Mouse (Mus musculus) midbrain, embryonic 13.5 days (tissue): Measurements from ENCODE around the gene P2ry10. TPM values are rescaled to one million over a fixed set of nuclear protein-coding genes. Genes with fewer than 3 reads are reported as not detected.
"Not testable (repeated sequence)": the region's sequence is repeated elsewhere in the genome, so short reads cannot be mapped to it uniquely, and the experiment has no call there.

Source experiments
- ATAC-seq: fragments of 200-750 bp; cut with Nextera tagmentation; 2 replicates; pipeline ENCODE4 v1.8.0; 2017; ENCODE audit warnings: mild to moderate bottlenecking, moderate TSS enrichment, moderate library complexity
- H3K27ac ChIP-seq: fragments of 300-500 bp; sonication (generic); 2 replicates; pipeline ENCODE4 v1.5.1; 2015; ENCODE audit warnings: inconsistent platforms, mild to moderate bottlenecking, moderate library complexity
- H3K27me3 ChIP-seq: fragments of 300-500 bp; sonication (generic); 2 replicates; pipeline ENCODE4 v1.6.1; 2015; ENCODE audit warnings: mild to moderate bottlenecking, inconsistent platforms
- H3K36me3 ChIP-seq: fragments of 300-500 bp; sonication (generic); 2 replicates; pipeline ENCODE4 v1.6.1; 2015; ENCODE audit warnings: mild to moderate bottlenecking, inconsistent platforms
- H3K4me1 ChIP-seq: fragments of 300-500 bp; sonication (generic); replicated peaks from 2 replicates; pipeline ENCODE4 v1.6.1; 2015; ENCODE audit warnings: inconsistent platforms
- H3K4me2 ChIP-seq: fragments of 300-500 bp; sonication (generic); replicated peaks from 2 replicates; pipeline ENCODE4 v1.6.1; 2015; ENCODE audit warnings: moderate library complexity, mild to moderate bottlenecking, inconsistent platforms
- H3K4me3 ChIP-seq: fragments of 300-500 bp; sonication (generic); replicated peaks from 2 replicates; pipeline ENCODE4 v1.5.1; 2015; ENCODE audit warnings: mild to moderate bottlenecking, inconsistent platforms
- H3K9ac ChIP-seq: fragments of 300-500 bp; sonication (generic); replicated peaks from 2 replicates; pipeline ENCODE4 v1.6.1; 2015; ENCODE audit warnings: mild to moderate bottlenecking, inconsistent platforms
- H3K9me3 ChIP-seq: fragments of 300-500 bp; sonication (generic); 2 replicates; pipeline ENCODE4 v1.6.1; 2016; ENCODE audit warnings: mild to moderate bottlenecking, inconsistent platforms
- WGBS: fragments of 180-500 bp; shearing (Covaris S2); methylation state at CpG from one replicate; pipeline ENCODE4 v1.1.7; 2015; 5-methylcytosine and 5-hydroxymethylcytosine counted together
- polyA plus RNA-seq: library from polyadenylated mRNA; unstranded; fragments of >200 nt; fragmentation: Nextera tagmentation; extraction: Ambion mirVana; gene quantifications from 2 replicates; pipeline ENCODE4 v1.2.1, GENCODE M21; 2015

The P2ry10 gene
- not detected in 2 replicates for polyA plus RNA-seq

DNA sequence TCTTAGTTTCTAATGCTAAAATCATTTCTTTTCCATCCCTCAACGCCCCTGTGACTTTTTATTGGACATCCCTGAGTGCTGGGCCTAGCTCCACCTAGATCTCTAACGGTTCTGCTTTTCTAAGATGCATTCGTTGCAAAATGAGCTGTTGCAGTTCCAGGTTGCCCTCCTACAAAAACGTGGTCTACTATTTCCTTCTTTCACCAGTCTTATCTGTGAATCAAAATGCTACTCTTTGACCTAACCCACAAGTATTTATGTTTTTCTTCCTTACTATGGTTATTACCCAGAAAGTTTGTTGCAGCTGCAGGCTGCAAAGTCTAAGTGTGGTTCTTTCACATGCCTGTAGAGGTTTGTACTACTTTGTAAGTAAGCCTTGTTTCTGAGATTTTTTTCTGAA lies at the start of gene P2ry10:
TSS of gene P2ry10 (plus strand) at position 316 of the 400 bp plus-strand sequence.
- H3K36me3 ChIP-seq, result no peaks in the 10 kb centered on the region
- no peaks in the 10 kb centered on the region; the same call in 1 of the 2 replicates for H3K27me3 ChIP-seq
- no peak within 1 kb of the TSS for H3K4me2 ChIP-seq
- no peak within 1 kb of the TSS for H3K9ac ChIP-seq
- WGBS, result 63% methylated on average over 4 of the region's 4 CpGs
- no peaks in the 10 kb centered on the region for H3K4me1 ChIP-seq
- no peak within 1 kb of the TSS for H3K4me3 ChIP-seq
- no peak within 1 kb of the TSS for H3K27ac ChIP-seq
- no peak for ATAC-seq
- no peaks in the 10 kb centered on the region for H3K9me3 ChIP-seq

DNA sequence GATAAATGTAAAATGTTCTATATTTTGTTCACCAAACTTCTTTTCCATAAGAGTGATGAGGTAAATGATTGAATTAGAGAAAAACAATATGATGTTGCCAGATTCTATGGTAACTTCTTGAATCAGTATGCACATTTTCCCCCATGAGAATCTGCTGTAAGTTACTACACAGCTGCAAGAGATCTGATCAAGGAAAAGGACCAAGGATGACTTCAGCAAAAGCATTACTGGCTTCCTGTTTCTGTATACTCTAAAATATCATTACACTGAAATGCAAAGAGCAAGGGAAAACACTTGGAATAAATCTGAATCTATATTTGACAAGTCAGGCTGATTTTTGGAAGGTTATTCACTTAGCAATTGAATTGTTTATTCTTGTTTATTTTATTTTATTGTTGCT lies 49.1 kb upstream of the P2ry10 start:
- no peak overlapping the region for H3K27ac ChIP-seq
- ATAC-seq, result no peak
- H3K4me1 ChIP-seq, result no peaks in the 10 kb centered on the region
- H3K9me3 ChIP-seq, result no peaks in the 10 kb centered on the region
- no peak overlapping the region for H3K9ac ChIP-seq
- H3K27me3 ChIP-seq, result no peaks in the 10 kb centered on the region
- H3K4me3 ChIP-seq, result no peak overlapping the region
- no peak overlapping the region for H3K4me2 ChIP-seq
- H3K36me3 ChIP-seq, result no peaks in the 10 kb centered on the region

DNA sequence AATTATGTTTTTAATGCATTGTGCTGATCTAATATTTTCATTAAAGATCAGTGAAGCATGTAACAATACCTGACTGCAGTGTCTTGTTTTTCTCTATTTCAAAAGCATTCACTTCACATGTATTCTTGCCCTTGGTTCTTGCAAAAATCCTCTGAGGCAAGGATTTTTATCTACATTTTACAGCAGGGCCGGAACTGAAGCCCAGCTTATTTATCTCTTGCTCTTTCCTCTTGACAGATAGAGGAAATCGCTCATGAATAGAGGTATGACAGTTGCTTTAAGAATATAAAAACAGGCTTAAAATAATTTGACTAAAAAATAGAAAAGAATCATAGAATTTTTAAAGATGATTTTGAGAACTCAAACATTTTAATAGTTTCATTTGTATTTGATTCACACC lies 48.7 kb upstream of the P2ry10 start:
- no peaks in the 10 kb centered on the region for H3K9me3 ChIP-seq
- H3K4me1 ChIP-seq, result no peaks in the 10 kb centered on the region
- ATAC-seq, result no peak
- no peak overlapping the region for H3K27ac ChIP-seq
- H3K9ac ChIP-seq, result no peak overlapping the region
- H3K36me3 ChIP-seq, result no peaks in the 10 kb centered on the region
- H3K4me3 ChIP-seq, result no peak overlapping the region
- H3K4me2 ChIP-seq, result no peak overlapping the region
- WGBS, result 68% methylated on average over 2 of the region's 2 CpGs
- H3K27me3 ChIP-seq, result no peaks in the 10 kb centered on the region

DNA sequence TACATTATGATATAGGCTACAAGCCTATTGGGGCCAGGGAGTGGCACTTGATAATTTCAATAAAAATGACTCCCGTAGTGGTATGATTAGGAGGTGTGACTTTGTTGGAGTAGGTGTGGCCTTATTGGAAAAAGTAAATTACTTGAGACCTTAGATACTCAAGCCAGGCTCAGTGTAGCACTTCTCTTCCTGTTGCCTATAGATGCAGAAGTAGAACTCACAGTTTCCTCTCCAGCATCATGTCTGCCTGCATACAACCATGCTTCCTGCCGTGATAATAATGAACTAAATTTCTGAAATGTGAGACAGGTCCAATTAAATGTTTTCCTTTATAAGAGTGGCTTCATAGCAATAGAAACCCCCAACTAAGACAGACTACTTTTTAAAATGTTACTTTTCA lies 45.9 kb upstream of the P2ry10 start:
- H3K4me3 ChIP-seq, result no peak overlapping the region
- no peaks in the 10 kb centered on the region for H3K27me3 ChIP-seq
- no peaks in the 10 kb centered on the region for H3K9me3 ChIP-seq
- H3K27ac ChIP-seq, result no peak overlapping the region
- H3K36me3 ChIP-seq, result no peaks in the 10 kb centered on the region
- no peak overlapping the region for H3K4me2 ChIP-seq
- H3K4me1 ChIP-seq, result no peaks in the 10 kb centered on the region
- H3K9ac ChIP-seq, result no peak overlapping the region
- 87% methylated on average over 2 of the region's 2 CpGs for WGBS
- no peak for ATAC-seq

DNA sequence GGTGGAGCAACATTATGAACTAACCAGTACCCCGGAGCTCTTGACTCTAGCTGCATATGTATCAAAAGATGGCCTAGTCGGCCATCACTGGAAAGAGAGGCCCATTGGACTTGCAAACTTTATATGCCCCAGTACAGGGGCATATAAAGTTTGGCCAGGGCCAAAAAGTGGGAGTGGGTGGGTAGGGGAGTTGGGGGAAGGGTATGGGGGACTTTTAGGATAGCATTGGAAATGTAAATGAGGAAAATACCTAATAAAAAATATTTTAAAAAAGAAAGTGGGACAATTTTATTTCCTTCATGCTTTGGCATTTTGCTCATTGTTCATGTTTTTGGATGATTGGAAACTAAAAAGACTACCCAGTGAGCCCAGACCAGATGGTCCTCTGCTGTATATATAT lies 4.9 kb upstream of the P2ry10 start:
- not testable (repeated sequence) for H3K27me3 ChIP-seq, H3K9ac ChIP-seq, H3K9me3 ChIP-seq, H3K27ac ChIP-seq, H3K4me1 ChIP-seq, ATAC-seq, H3K36me3 ChIP-seq, H3K4me3 ChIP-seq, H3K4me2 ChIP-seq
- 93% methylated on average over 2 of the region's 2 CpGs for WGBS

DNA sequence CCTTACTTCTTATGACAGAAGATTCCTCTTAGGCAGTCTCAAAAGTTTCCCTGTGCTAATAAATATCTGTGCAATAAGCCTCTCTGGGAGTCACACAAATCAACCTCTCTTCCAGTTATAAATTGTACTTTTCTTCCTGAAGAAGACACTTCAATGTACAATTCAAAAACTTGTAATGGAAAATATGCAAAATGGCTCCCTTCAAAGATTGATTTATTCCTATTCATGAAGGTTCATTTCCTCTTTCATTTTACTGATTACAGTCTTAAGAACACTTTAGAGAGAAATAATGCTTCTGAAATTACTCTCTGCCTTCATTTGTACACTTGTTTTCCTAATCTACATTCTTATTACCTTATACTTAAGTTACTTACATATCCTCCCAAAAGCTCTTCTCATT lies 4.0 kb upstream of the P2ry10 start:
- H3K27ac ChIP-seq, result no peak overlapping the region
- ATAC-seq, result no peak
- H3K9me3 ChIP-seq, result no peaks in the 10 kb centered on the region
- no peaks in the 10 kb centered on the region; the same call in 1 of the 2 replicates for H3K27me3 ChIP-seq
- H3K36me3 ChIP-seq, result no peaks in the 10 kb centered on the region
- H3K9ac ChIP-seq, result no peak overlapping the region
- no peak overlapping the region for H3K4me2 ChIP-seq
- H3K4me3 ChIP-seq, result no peak overlapping the region
- H3K4me1 ChIP-seq, result no peaks in the 10 kb centered on the region

DNA sequence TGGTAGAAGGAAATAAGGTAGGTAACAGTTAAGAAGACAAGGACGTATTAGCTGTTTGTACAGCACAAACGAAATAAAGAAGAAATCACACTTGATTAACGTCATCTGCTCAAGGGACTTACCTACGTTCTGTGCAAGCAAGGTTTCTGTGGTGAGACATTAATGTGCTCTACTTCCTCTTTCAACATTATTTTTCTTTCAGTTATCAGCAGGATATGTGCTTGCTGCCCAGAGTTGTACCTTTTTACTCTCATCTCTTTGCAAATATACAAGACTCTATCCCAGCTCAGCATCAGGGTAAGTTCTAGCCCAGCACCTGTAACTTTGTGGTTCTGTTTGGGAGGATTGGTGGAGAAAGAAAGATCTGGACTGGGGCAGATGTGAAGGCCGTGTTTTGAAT lies 839 bp downstream of the P2ry10 start:
- ATAC-seq, result no peak
- WGBS, result 85% methylated on average over 5 of the region's 5 CpGs
- Histone ChIP-seq H3K36me3 (no peaks in the 10 kb centered on the region), H3K4me2 (no peak overlapping the region), H3K9me3 (no peaks in the 10 kb centered on the region), H3K27ac (no peak overlapping the region), H3K27me3 (no peaks in the 10 kb centered on the region; the same call in 1 of the 2 replicates), H3K9ac (no peak overlapping the region), H3K4me3 (no peak overlapping the region), H3K4me1 (no peaks in the 10 kb centered on the region)

DNA sequence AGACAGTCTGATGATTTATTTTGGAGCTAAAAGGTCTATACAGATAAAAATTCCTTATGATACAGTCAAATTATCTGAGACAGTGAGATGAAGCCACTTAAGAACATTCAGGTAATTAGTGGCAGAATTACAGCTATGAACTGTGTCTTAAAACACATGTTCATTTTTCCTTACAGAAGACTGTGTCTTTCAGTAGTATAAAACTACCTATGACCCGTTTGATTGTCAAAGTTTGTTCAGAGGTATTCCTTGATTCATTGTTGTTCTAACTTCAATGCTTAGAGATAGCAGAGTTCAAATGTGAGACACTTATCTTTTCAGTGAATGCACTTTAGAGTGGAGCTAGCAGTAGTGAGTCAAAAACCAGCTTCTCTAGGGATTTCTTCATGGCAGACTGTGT lies 1.6 kb downstream of the P2ry10 start:
- H3K9me3 ChIP-seq, result no peaks in the 10 kb centered on the region
- no peaks in the 10 kb centered on the region; the same call in 1 of the 2 replicates for H3K27me3 ChIP-seq
- ATAC-seq, result no peak
- no peak overlapping the region for H3K4me2 ChIP-seq
- H3K36me3 ChIP-seq, result no peaks in the 10 kb centered on the region
- H3K4me1 ChIP-seq, result no peaks in the 10 kb centered on the region
- H3K27ac ChIP-seq, result no peak overlapping the region
- H3K4me3 ChIP-seq, result no peak overlapping the region
- WGBS, result 75% methylated on average over 1 of the region's 1 CpGs
- H3K9ac ChIP-seq, result no peak overlapping the region

DNA sequence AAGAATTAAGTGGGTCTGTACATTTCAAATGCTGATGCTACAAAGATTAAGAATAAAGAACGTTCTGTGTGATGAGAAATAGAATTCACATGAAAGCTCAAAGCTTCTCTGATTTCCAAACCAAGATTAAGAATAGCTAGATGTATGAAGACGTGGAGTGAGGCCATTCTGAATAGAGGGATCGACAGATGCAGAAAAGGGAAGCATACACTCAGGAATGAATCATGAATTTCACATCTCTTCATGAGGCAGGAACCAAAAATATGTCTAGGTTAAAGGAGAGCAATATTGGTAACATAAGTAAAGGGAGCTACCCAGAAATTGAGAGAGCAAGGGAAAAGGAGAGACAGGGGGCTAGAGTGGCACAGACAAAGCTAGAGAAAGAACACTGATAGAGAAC lies 7.3 kb downstream of the P2ry10 start:
- no peaks in the 10 kb centered on the region for H3K9me3 ChIP-seq
- no peak overlapping the region for H3K9ac ChIP-seq
- no peaks in the 10 kb centered on the region for H3K27me3 ChIP-seq
- 71% methylated on average over 3 of the region's 3 CpGs for WGBS
- ATAC-seq, result no peak
- H3K27ac ChIP-seq, result no peak overlapping the region
- H3K4me2 ChIP-seq, result no peak overlapping the region
- no peaks in the 10 kb centered on the region for H3K4me1 ChIP-seq
- H3K36me3 ChIP-seq, result no peaks in the 10 kb centered on the region
- no peak overlapping the region for H3K4me3 ChIP-seq

DNA sequence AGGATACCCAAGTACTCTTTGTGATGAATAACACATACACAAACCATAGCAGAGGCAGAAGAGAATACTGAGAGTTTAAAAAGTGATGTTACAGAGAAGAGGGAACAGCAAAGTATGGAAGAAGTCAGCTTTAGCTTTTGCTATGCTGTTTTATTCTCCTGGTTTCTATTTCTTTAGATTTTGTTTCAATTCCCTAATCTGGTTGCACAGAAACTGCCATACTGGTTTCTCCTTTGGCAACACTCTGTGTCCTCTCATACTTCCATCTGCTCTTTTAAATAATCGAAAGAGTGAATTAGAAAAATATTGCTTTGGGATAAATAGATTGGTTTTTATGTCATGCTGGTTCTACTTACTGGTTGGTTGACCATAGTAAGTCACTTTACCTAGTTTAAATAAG lies 28.0 kb downstream of the P2ry10 start:
- no peak overlapping the region for H3K4me3 ChIP-seq
- no peak overlapping the region for H3K4me2 ChIP-seq
- no peaks in the 10 kb centered on the region for H3K36me3 ChIP-seq
- H3K4me1 ChIP-seq, result no peaks in the 10 kb centered on the region
- no peak overlapping the region for H3K27ac ChIP-seq
- no peaks in the 10 kb centered on the region for H3K9me3 ChIP-seq
- no peaks in the 10 kb centered on the region for H3K27me3 ChIP-seq
- WGBS, result 79% methylated on average over 1 of the region's 1 CpGs
- H3K9ac ChIP-seq, result no peak overlapping the region
- no peak for ATAC-seq

DNA sequence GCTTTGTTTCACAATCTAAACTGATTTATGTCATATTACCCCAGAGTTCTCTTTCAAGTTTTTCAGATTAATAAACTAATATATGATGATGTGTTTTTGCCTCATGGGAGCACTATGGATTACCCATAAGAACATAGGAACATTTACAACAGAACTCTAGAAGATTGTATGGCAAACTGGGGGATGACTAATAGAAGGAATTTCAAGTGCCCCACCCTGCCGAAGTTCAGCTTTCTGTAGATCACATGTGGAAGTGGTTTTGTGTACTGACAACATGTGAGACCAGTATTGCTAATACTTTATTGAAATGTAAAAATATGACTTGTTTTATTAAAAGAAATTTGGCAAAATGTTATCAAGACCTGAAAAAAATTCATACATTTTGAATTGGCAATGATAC lies 28.7 kb downstream of the P2ry10 start:
- Histone ChIP-seq H3K4me1 (no peaks in the 10 kb centered on the region), H3K9me3 (no peaks in the 10 kb centered on the region), H3K9ac (no peak overlapping the region), H3K27ac (no peak overlapping the region), H3K4me2 (no peak overlapping the region), H3K36me3 (no peaks in the 10 kb centered on the region), H3K27me3 (no peaks in the 10 kb centered on the region), H3K4me3 (no peak overlapping the region)
- whole genome bisulfite sequencing, result 90% methylated on average over 1 of the region's 1 CpGs
- no peak for ATAC-seq

DNA sequence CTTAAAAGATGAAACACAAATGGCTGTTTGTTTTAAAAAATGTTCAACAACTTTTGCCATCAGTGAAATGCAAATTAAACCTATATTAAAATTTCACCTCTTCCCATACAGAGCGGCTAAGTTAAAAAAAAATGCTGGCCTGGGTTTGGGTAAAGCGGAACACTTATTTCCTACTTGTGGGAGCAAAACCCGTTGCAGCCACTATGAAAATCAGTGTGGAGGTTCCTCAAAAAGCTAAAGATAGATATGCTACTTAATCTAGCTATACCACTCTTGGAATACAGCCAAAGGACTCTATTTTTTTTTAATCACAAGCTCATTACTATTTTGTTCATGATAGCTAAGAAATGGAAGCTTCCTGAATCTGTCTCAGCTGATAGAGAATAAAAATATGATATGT lies 54.9 kb downstream of the P2ry10 start:
- H3K9ac ChIP-seq, result no peak overlapping the region
- H3K4me3 ChIP-seq, result no peak overlapping the region
- H3K27me3 ChIP-seq, result no peaks in the 10 kb centered on the region
- 88% methylated on average over 3 of the region's 3 CpGs for WGBS
- ATAC-seq, result no peak
- no peaks in the 10 kb centered on the region for H3K9me3 ChIP-seq
- no peaks in the 10 kb centered on the region for H3K4me1 ChIP-seq
- H3K36me3 ChIP-seq, result no peaks in the 10 kb centered on the region
- no peak overlapping the region for H3K4me2 ChIP-seq
- H3K27ac ChIP-seq, result no peak overlapping the region

DNA sequence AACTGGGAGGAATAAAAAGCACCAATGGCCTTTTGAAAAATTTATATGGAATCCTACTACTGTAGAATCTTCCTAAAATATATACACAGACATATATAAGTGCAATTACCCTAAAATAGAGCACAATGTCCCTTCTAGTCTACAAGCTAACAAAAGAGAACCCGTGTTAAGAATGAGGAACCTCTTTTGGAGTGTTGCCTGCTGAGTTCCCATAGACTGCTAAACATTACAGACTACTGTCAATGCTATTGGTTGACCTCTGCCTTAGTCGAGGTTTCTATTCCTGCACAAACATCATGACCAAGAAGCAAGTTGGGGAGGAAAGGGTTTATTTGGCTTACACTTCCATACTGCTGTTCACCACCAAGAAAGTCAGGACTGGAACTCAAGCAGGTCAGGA lies 55.6 kb downstream of the P2ry10 start:
- Histone ChIP-seq H3K4me3 (no peak overlapping the region), H3K36me3 (no peaks in the 10 kb centered on the region), H3K4me2 (no peak overlapping the region), H3K27me3 (no peaks in the 10 kb centered on the region), H3K9ac (no peak overlapping the region), H3K27ac (no peak overlapping the region), H3K4me1 (no peaks in the 10 kb centered on the region), H3K9me3 (no peaks in the 10 kb centered on the region)
- no peak for ATAC-seq
- 63% methylated on average over 2 of the region's 2 CpGs for WGBS
